Mouse (Mus musculus) heart, embryonic 12.5 days (tissue): ENCODE measurements around the gene Gm28551. TPM values are rescaled to one million over a fixed set of nuclear protein-coding genes. Genes with fewer than 3 reads are reported as not detected.

Experiments used
- polyA plus RNA-seq: library from polyadenylated mRNA; unstranded; fragments of >200 nt; fragmentation: Nextera tagmentation; extraction: Ambion mirVana; gene quantifications from 2 replicates; pipeline ENCODE4 v1.2.1, GENCODE M21; 2016

The Gm28551 gene
- polyA plus RNA-seq, 1 experiment from 2014 or later: 0.13 TPM

Other genes starting within 250 kb of the Gm28551 start
- not detected in 2 replicates for gene 1700019A02Rik, start 165.0 kb downstream of the Gm28551 start, polyA plus RNA-seq
- gene Pms1, start 55.6 kb downstream of the Gm28551 start, polyA plus RNA-seq: 13.4 and 15.5 TPM in 2 replicates
- 40.4 and 44.8 TPM in 2 replicates for gene Ormdl1, start 55.6 kb downstream of the Gm28551 start, polyA plus RNA-seq
- gene Gm28778, start 55.6 kb downstream of the Gm28551 start, polyA plus RNA-seq: not detected in 2 replicates
- 29.8 and 33.7 TPM in 2 replicates for gene Osgepl1, start 39.0 kb downstream of the Gm28551 start, polyA plus RNA-seq
- 1.1 and 5.7 TPM in 2 replicates for gene Asdurf, start within 50 bp of the Gm28551 start, polyA plus RNA-seq
- 80.8 and 82.2 TPM in 2 replicates for gene Asnsd1, start 85 bp upstream of the Gm28551 start, polyA plus RNA-seq